Mouse (Mus musculus) forebrain, embryonic 14.5 days (tissue): ENCODE measurements around the gene Elf4. TPM values are rescaled to one million over a fixed set of nuclear protein-coding genes. Genes with fewer than 3 reads are reported as not detected.

Source experiments
- ATAC-seq: fragments of 200-750 bp; cut with Nextera tagmentation; 2 replicates; pipeline ENCODE4 v1.8.0; 2017; ENCODE audit warnings: mild to moderate bottlenecking, moderate library complexity
- DNase-seq: peaks from one replicate; pipeline ENCODE4 v3.0.0-alpha.2; 2015; ENCODE audit warnings: low spot score
- H3K27ac ChIP-seq: fragments of 300-500 bp; sonication (generic); 2 replicates; pipeline ENCODE4 v1.5.1; 2014; ENCODE audit warnings: low read depth, mild to moderate bottlenecking, control low read depth, low read length, moderate library complexity
- H3K27me3 ChIP-seq: fragments of 300-500 bp; sonication (generic); replicated peaks from 2 replicates; pipeline ENCODE4 v1.6.1; 2014; ENCODE audit warnings: low read length, control low read depth, mixed read lengths; ENCODE audit not compliant: control insufficient read depth, insufficient read depth
- H3K36me3 ChIP-seq: fragments of 300-500 bp; sonication (generic); 2 replicates; pipeline ENCODE4 v1.6.1; 2014; ENCODE audit warnings: low read length, control low read depth; ENCODE audit not compliant: control insufficient read depth, insufficient read depth
- H3K4me1 ChIP-seq: fragments of 300-500 bp; sonication (generic); 2 replicates; pipeline ENCODE4 v1.6.1; 2014; ENCODE audit warnings: antibody characterized with exemption, low read length, control low read depth; ENCODE audit not compliant: control insufficient read depth, insufficient read depth
- H3K4me2 ChIP-seq: fragments of 300-500 bp; sonication (generic); 2 replicates; pipeline ENCODE4 v1.6.1; 2014; ENCODE audit warnings: mild to moderate bottlenecking, control low read depth, low read length
- H3K4me3 ChIP-seq: fragments of 300-500 bp; sonication (generic); 2 replicates; pipeline ENCODE4 v1.5.1; 2014; ENCODE audit warnings: low read depth, low read length, control low read depth
- H3K9ac ChIP-seq: fragments of 300-500 bp; sonication (generic); 2 replicates; pipeline ENCODE4 v1.6.1; 2014; ENCODE audit warnings: mild to moderate bottlenecking, low read length, control low read depth, moderate library complexity
- H3K9me3 ChIP-seq: fragments of 300-500 bp; sonication (generic); replicated peaks from 2 replicates; pipeline ENCODE4 v1.6.1; 2016; ENCODE audit warnings: low read length, control low read depth, mixed read lengths; ENCODE audit not compliant: control insufficient read depth
- WGBS: fragments of 180-500 bp; shearing (Covaris S2); extraction: QIAGEN DNeasy Blood & Tissue Kit; methylation state at CpG from one replicate; pipeline ENCODE4 v1.1.7; 2014; 5-methylcytosine and 5-hydroxymethylcytosine counted together
- polyA plus RNA-seq: library from polyadenylated mRNA; unstranded; fragments of >200 nt; fragmentation: Nextera tagmentation; extraction: Ambion mirVana; gene quantifications from 2 replicates; pipeline ENCODE4 v1.2.1, GENCODE M21; 2014

Elf4 gene
- polyA plus RNA-seq, 1 experiment from 2014 or later: 0.69 TPM

DNA sequence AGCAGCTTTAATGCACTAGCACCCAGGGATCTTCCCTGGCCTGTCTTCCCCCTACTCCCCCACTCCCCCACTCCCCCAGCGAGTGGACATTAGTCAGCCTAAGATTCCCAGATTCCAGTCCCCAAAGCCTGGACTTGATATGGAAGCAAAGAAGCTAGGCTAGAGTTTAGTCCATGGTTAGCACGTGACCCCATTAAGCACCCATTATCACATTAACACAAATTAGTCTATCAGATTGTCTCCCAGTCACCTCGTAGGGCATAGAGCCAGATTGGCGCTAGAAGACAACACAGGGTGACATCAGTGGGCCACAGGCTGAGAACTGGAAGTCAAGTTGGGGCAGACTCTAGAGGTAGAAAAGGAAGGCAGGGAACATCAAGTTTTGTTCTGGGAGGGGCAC is 1.9 kb downstream of the Elf4 start:
- Histone ChIP-seq H3K4me3 (no peak overlapping the region), H3K27me3 (no peaks in the 10 kb centered on the region), H3K36me3 (no peaks in the 10 kb centered on the region), H3K9ac (no peak overlapping the region), H3K4me2 (no peak overlapping the region), H3K27ac (no peak overlapping the region), H3K4me1 (no peaks in the 10 kb centered on the region), H3K9me3 (no peaks in the 10 kb centered on the region)
- ATAC-seq (no peak), DNase-seq (no peak)
- WGBS: 70% methylated on average over 4 of the region's 4 CpGs

- Histone ChIP-seq H3K27me3 (no peaks in the 10 kb centered on the region), H3K9me3 (no peaks in the 10 kb centered on the region), H3K4me1 (no peaks in the 10 kb centered on the region), H3K36me3 (no peaks in the 10 kb centered on the region), H3K27ac (no peak overlapping the region), H3K4me3 (no peak overlapping the region), H3K9ac (no peak overlapping the region), H3K4me2 (no peak overlapping the region)
- DNase-seq (no peak), ATAC-seq (no peak)
- WGBS: 81% methylated on average over 6 of the region's 7 CpGs
Measured at GRCm38 (mm10) chrX:48460496-48460895, 2.4 kb downstream of the Elf4 start.

DNA sequence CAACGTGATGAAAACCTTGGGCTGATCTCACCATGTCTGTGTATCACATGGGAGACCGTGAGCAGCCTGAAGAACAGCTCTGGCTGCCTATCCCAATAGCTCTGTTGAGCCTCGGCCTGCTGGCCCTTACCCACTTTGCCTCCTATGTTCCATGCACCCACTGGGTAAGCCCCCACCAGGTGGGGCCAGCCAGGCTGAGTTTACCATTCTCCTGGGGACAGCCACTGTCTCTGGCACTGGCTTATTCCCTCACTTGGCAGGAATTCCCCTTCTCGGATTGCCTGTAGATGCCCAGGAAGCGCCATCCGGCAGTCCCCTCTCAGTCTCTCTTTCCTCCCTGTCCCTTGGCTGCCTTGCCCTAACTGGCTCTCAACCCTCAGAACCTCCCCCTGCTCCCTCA is 6.0 kb downstream of the Elf4 start:
- Histone ChIP-seq H3K27me3 (peaks cover 6% of the 10 kb centered on the region; the same call in 1 of the 2 replicates), H3K4me2 (no peak overlapping the region), H3K9ac (no peak overlapping the region), H3K4me1 (no peaks in the 10 kb centered on the region), H3K9me3 (no peaks in the 10 kb centered on the region), H3K36me3 (no peaks in the 10 kb centered on the region), H3K27ac (no peak overlapping the region), H3K4me3 (no peak overlapping the region)
- ATAC-seq (no peak), DNase-seq (no peak)
- 64% methylated on average over 6 of the region's 6 CpGs for WGBS

DNA sequence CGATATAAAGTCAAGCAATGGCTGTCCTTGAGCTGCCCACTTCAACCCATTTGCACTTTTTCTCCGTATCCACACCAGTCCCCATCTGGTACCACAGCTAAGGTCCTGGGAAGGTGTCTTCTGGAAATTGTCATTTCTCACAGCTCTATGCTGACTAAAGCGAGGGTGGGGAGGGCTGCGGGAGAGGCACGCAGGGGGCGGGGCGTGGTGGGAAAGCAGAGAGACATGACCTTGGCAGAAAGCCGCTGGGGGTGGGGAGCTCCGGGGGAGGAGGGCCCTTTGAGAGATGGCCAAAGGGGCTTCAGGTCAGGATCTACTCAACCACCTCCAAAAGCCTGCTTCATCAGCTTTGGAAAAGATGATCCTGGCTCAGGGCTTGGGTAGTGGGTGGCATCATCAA is 7.9 kb downstream of the Elf4 start:
- Histone ChIP-seq H3K4me2 (no peak overlapping the region), H3K27me3 (peaks cover 6% of the 10 kb centered on the region; the same call in 1 of the 2 replicates), H3K4me3 (no peak overlapping the region), H3K36me3 (no peaks in the 10 kb centered on the region), H3K4me1 (no peaks in the 10 kb centered on the region), H3K27ac (no peak overlapping the region), H3K9me3 (no peaks in the 10 kb centered on the region), H3K9ac (no peak overlapping the region)
- ATAC-seq: no peak
- DNase-seq: no peak
- 44% methylated on average over 9 of the region's 9 CpGs for WGBS

- Histone ChIP-seq H3K4me1 (no peaks in the 10 kb centered on the region), H3K27me3 (peaks cover 6% of the 10 kb centered on the region; the same call in 1 of the 2 replicates), H3K4me3 (peak overlapping the region; percentile 34), H3K9ac (peak overlapping the region; percentile 29; the same call in 1 of the 2 replicates), H3K9me3 (no peaks in the 10 kb centered on the region), H3K36me3 (no peaks in the 10 kb centered on the region), H3K27ac (no peak overlapping the region), H3K4me2 (peak overlapping the region; percentile 45)
- WGBS: 35% methylated on average over 21 of the region's 21 CpGs
- ATAC-seq (peak; percentile 24; the same call in 1 of the 2 replicates), DNase-seq (no peak)
Measured at GRCm38 (mm10) chrX:48454495-48454878, 8.4 kb downstream of the Elf4 start.

DNA sequence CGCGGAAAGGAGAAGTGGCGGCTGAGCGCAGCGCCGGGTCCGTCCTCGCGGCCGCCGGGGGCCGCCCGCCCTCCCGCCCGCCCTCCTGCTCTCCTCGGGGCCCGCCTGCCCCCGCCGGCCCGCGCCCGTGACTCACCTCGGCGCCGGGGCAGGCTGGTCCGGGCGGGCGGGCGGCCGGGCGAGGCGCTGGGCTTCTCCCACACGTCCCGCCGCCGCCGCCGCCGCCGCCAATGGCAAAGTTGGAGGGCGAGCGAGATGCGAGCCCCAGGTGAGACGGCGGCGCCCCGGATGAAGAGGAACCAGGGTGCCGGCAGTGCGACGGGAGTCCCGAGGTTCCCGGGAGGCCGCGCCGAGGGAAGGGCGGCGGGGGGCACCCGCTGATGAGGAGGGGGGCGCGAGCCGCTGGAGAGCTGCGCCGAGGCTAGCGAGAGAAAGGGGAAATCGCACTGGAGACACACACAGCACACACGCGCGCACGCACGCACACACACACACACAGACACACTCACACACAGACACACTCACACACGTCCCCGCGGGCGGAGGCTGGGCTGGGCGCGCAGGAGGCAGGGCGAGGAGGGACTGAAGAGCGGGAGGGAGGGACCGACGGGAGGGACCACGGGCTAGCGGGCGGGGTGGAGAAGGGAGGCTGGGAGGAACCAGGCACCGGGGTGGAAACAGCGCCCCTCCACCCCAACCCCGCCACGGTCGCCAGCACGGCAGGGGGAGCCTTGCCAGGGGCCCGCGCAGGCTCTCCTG is 9.0 kb downstream of the Elf4 start:
- no peaks in the 10 kb centered on the region for H3K36me3 ChIP-seq
- H3K9ac ChIP-seq: peak overlapping the region; percentile 29
- peak; percentile 32 for DNase-seq
- peak overlapping the region; percentile 45 for H3K4me2 ChIP-seq
- no peaks in the 10 kb centered on the region for H3K4me1 ChIP-seq
- H3K27me3 ChIP-seq: peaks cover 6% of the 10 kb centered on the region; the same call in 1 of the 2 replicates
- H3K27ac ChIP-seq: no peak overlapping the region
- peak; percentile 68 for ATAC-seq
- 32% methylated on average over 61 of the region's 91 CpGs for WGBS
- H3K4me3 ChIP-seq: peak overlapping the region; percentile 34
- no peaks in the 10 kb centered on the region for H3K9me3 ChIP-seq

DNA sequence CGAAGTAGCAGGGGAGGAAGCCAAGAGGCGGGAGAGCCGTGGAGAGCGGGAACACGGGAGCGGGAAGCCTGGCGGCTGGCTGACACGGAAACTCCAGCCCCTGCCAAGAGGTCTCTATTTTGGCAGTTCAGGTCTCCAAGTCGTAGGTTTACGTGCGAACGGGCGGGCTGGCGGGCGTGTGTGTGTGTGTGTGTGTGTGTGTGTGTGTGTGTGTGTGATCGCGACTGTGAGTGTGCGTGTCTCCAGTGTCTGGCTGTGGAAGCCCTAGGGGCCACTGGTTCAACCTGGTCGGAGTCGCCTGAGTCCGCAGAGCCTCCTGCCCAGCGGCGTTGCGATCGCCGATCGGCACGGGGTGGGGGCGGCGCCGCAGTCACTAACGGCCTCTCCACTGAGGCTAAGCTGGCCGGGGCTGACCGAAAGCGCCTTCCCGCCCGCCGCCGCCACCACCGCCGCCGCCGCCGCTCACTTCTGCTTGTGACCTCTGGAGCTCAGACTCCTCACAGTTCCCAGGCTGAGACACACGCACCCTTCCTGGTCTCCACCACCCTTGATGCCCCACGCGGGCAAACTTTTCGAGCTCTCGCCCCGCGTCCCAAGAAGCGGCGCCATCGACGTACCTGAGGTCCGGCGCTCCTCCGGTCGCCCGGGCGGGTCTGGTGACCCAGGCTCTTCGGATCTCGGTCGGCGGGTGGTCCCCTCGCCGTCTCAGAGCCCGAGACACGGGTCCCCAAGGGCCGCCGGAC is 9.8 kb downstream of the Elf4 start:
- Histone ChIP-seq H3K4me2 (peak overlapping the region; percentile 45), H3K4me3 (peak overlapping the region; percentile 34), H3K36me3 (no peaks in the 10 kb centered on the region), H3K4me1 (no peaks in the 10 kb centered on the region), H3K27ac (no peak overlapping the region), H3K9me3 (no peaks in the 10 kb centered on the region), H3K27me3 (peaks cover 6% of the 10 kb centered on the region; the same call in 1 of the 2 replicates), H3K9ac (0 out of 2 replicates have a peak overlapping the region, but pooled peaks have one; percentile 5)
- WGBS: 35% methylated on average over 56 of the region's 71 CpGs
- DNase-seq (no peak), ATAC-seq (no peak)

DNA sequence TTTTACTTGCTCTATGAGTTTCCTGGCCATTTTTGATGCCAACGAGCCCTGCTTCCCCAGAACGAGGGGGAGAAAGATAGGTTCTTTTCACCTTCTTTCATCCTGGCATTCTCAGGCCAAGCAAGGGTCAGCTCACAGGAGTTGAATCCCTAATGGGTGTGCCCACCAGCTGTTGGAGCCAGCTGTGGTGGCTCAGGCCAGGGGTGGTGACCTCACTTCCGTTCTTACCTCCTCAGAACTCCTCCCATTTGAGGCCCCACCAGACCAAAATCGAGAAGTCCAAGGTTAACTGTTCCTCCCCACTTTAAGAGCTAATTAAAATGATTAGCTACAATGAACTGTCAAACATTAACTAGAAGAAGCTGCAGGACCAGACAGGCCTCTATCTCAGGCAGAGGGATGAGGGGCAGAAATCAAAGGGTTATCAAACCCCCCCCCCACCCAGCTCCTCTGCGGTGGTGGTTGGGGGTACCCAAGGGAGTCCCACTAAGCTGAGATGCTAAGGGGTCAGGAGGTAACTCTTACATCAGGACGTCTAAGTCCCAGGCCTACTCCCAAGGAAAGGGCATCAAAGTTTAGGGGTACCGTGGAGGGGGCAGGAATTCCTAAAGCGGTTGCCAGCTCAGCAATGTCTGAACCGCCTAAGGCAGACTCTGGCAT is 10.6 kb downstream of the Elf4 start:
- Histone ChIP-seq H3K4me3 (peak overlapping the region; percentile 34; the same call in 1 of the 2 replicates), H3K9me3 (no peaks in the 10 kb centered on the region), H3K36me3 (no peaks in the 10 kb centered on the region), H3K4me2 (peak overlapping the region; percentile 45; the same call in 1 of the 2 replicates), H3K9ac (no peak overlapping the region), H3K4me1 (no peaks in the 10 kb centered on the region), H3K27ac (no peak overlapping the region), H3K27me3 (peaks cover 6% of the 10 kb centered on the region; the same call in 1 of the 2 replicates)
- ATAC-seq (no peak), DNase-seq (no peak)
- 45% methylated on average over 9 of the region's 9 CpGs for WGBS
